Comparison of ENCODE assay signal across 25 mouse cellular contexts in genomic region chr12:52480851-52481250, GRCm38 (mm10). TPM values are rescaled to one million over a fixed set of nuclear protein-coding genes. Genes with fewer than 3 reads are reported as not detected.
A peak's percentile ranks its signal among the peaks of the same experiment; 100 is the strongest.
DNase-seq lines count a peak whose midpoint lies in the region; ATAC-seq lines count a peak whose summit lies in the region.
"Had no signal": no experiment of that assay in that cellular context is flagged by ENCODE, and none has a peak within 500 bp of the region (broad histone marks: within the 10 kb centered on the region; RNA-seq: fewer than 3 reads in every experiment).

No protein-coding gene starts in this region.

- no peaks in the 10 kb centered on the region for H3K27me3 ChIP-seq in lung, embryonic 16.5 days (ENCODE audit: control insufficient read depth, insufficient read depth, low read depth, low read length)
- no peaks in the 10 kb centered on the region for H3K27me3 ChIP-seq in embryonic facial prominence, embryonic 15.5 days
- H3K27me3 ChIP-seq: forebrain, embryonic 15.5 days; heart, embryonic 15.5 days; limb, embryonic 15.5 days; liver, embryonic 15.5 days; lung, embryonic 15.5 days; midbrain, embryonic 15.5 days; stomach, embryonic 15.5 days had no signal

- H3K9ac ChIP-seq in lung, embryonic 16.5 days (ENCODE audit: low read length), result no peak overlapping the region
- H3K9ac ChIP-seq in embryonic facial prominence, embryonic 15.5 days, result no peak overlapping the region
- H3K9ac ChIP-seq: forebrain, embryonic 15.5 days; heart, embryonic 15.5 days; hindbrain, embryonic 14.5 days; limb, embryonic 15.5 days; liver, embryonic 15.5 days; lung, embryonic 15.5 days; midbrain, embryonic 15.5 days; stomach, embryonic 15.5 days had no signal

- no peaks in the 10 kb centered on the region for H3K9me3 ChIP-seq in lung, embryonic 16.5 days (ENCODE audit: control insufficient read depth, low read length)
- no peaks in the 10 kb centered on the region for H3K9me3 ChIP-seq in embryonic facial prominence, embryonic 15.5 days (replicated peaks)
- H3K9me3 ChIP-seq: forebrain, embryonic 15.5 days; heart, embryonic 15.5 days; limb, embryonic 15.5 days; liver, embryonic 15.5 days; lung, embryonic 15.5 days; midbrain, embryonic 15.5 days; stomach, embryonic 15.5 days had no signal

- H3K4me1 ChIP-seq in lung, embryonic 16.5 days (replicated peaks; ENCODE audit: control insufficient read depth, insufficient read depth, low read length), result peaks cover 6% of the 10 kb centered on the region
- no peaks in the 10 kb centered on the region for H3K4me1 ChIP-seq in embryonic facial prominence, embryonic 15.5 days
- H3K4me1 ChIP-seq: forebrain, embryonic 15.5 days; limb, embryonic 15.5 days; liver, embryonic 15.5 days; midbrain, embryonic 15.5 days; stomach, embryonic 15.5 days had no signal

- H3K36me3 ChIP-seq in lung, embryonic 16.5 days (ENCODE audit: control insufficient read depth, insufficient read depth, low read length), result no peaks in the 10 kb centered on the region
- no peaks in the 10 kb centered on the region for H3K36me3 ChIP-seq in embryonic facial prominence, embryonic 15.5 days
- H3K36me3 ChIP-seq: forebrain, embryonic 15.5 days; heart, embryonic 15.5 days; limb, embryonic 15.5 days; liver, embryonic 15.5 days; lung, embryonic 15.5 days; midbrain, embryonic 15.5 days; stomach, embryonic 15.5 days had no signal

- no peak overlapping the region for H3K4me2 ChIP-seq in lung, embryonic 16.5 days (ENCODE audit: low read depth, low read length)
- 0 out of 2 replicates have a peak overlapping the region, but pooled peaks have one; percentile 3 for H3K4me2 ChIP-seq in embryonic facial prominence, embryonic 15.5 days (replicated peaks)
- H3K4me2 ChIP-seq: forebrain, embryonic 15.5 days; heart, embryonic 15.5 days; hindbrain, embryonic 14.5 days; limb, embryonic 15.5 days; liver, embryonic 15.5 days; lung, embryonic 15.5 days; midbrain, embryonic 15.5 days; stomach, embryonic 15.5 days had no signal

- no peak for DNase-seq in lung, postnatal 36 days
- peak; percentile 47 for DNase-seq in thymus, postnatal 0 days (ENCODE audit: low spot score)
- no peak for DNase-seq in c-Kit-positive CD71-positive TER-119-positive erythroid progenitor cells, embryonic 14.5 days (ENCODE audit: low spot score)
- DNase-seq in liver, result no peak
- DNase-seq in right cerebral cortex, postnatal 10 days (ENCODE audit: low spot score in 2 of 2), result no peak
- DNase-seq: adrenal gland, adult 8-10 months; B cell, adult 2 months; cerebellum, adult 18-20 months; cerebellum, postnatal 14 days; gastrocnemius, postnatal 10 days; heart, adult 11 months; heart, postnatal 4 days; kidney, adult 9 months; left cerebral cortex, postnatal 4 days had no signal

- H3K27ac ChIP-seq in lung, embryonic 16.5 days (ENCODE audit: low read length), result 0 out of 2 replicates have a peak overlapping the region, but pooled peaks have one; percentile 13
- H3K27ac ChIP-seq in embryonic facial prominence, embryonic 15.5 days (replicated peaks), result no peak overlapping the region
- H3K27ac ChIP-seq: forebrain, embryonic 15.5 days; heart, embryonic 15.5 days; hindbrain, embryonic 14.5 days; limb, embryonic 15.5 days; liver, embryonic 15.5 days; macrophage; midbrain, embryonic 15.5 days; stomach, embryonic 15.5 days had no signal

- no peak for ATAC-seq in lung, embryonic 16.5 days (ENCODE audit: low read depth)
- ATAC-seq in embryonic facial prominence, embryonic 15.5 days (ENCODE audit: insufficient number of reproducible peaks, low FRiP score, low TSS enrichment, low read depth), result no peak
- ATAC-seq: forebrain, embryonic 15.5 days; midbrain, embryonic 15.5 days had no signal

- no peak overlapping the region for H3K4me3 ChIP-seq in lung, embryonic 16.5 days (ENCODE audit: low read length)
- H3K4me3 ChIP-seq in embryonic facial prominence, embryonic 15.5 days (replicated peaks), result no peak overlapping the region
- H3K4me3 ChIP-seq: forebrain, embryonic 15.5 days; heart, embryonic 15.5 days; limb, embryonic 15.5 days; liver, embryonic 15.5 days; lung, embryonic 15.5 days; midbrain, embryonic 15.5 days; stomach, embryonic 15.5 days had no signal

- WGBS in lung, embryonic 16.5 days, result 73% methylated on average over 9 of the region's 9 CpGs
- WGBS in embryonic facial prominence, embryonic 15.5 days, result 52% methylated on average over 9 of the region's 9 CpGs

RNA-seq across cellular contexts. Expression of gene Arhgap5, which starts 22.9 kb away (rescaled TPM):
- 44.0 and 48.1 TPM in 2 replicates for polyA plus RNA-seq in lung, embryonic 16.5 days (2015; fragmentation: Nextera tagmentation; extraction: Ambion mirVana)
- polyA plus RNA-seq in embryonic facial prominence, embryonic 15.5 days (2015; fragmentation: Nextera tagmentation; extraction: Ambion mirVana), result 41.6 and 46.8 TPM in 2 replicates
- polyA plus RNA-seq in thymus, postnatal 0 days (2015; fragmentation: Nextera tagmentation; extraction: Ambion mirVana), result 12.9 and 14.6 TPM in 2 replicates
